Mouse (Mus musculus) E14TG2a.4 (cell line): ENCODE measurements at regions not wholly inside any gene's neighbourhood (a gene's known extent, or its start where the extent isn't known, plus 50 kb on each side); places are given as distances from the start of the nearest gene placed in this dataset.

Source experiments
- CTCF ChIP-seq: conservative IDR thresholded peaks from 2 replicates; pipeline ENCODE4 v1.5.1; 2014; ENCODE audit warnings: low read length
- NANOG ChIP-seq: IDR thresholded peaks from 2 replicates; pipeline ENCODE4 v1.6.1; 2014; ENCODE audit warnings: borderline replicate concordance, low read length, mixed read lengths
- POU5F1 ChIP-seq: IDR thresholded peaks from 2 replicates; pipeline ENCODE4 v1.6.1; 2014; ENCODE audit warnings: low read length, borderline replicate concordance

DNA sequence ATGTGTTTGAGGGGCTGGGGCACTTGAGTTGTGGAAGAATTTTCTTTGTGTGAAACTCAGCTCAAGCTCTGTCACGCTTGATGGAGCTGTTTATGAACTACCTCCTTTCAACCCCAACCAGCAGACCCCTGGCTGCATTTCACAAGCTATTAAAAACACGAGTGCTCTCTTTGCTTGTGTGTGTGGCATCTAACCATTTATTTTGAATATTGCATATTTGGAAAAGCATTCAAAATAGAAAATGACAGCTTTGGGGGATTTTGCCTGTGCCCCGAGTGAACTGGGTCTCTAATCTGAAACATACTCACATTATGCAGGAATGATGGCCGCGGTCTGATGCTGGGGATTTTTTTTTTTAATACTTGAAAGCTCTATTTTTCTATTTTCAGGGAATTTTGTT lies 243.2 kb upstream of the Bmper start:
- TF ChIP-seq CTCF (no peak), NANOG (no peak), POU5F1 (no peak)
